Comparison of ENCODE assay signal across 15 mouse cellular contexts in genomic region chr2:141394806-141395205, GRCm38 (mm10).
DNase-seq lines count a peak whose midpoint lies in the region; ATAC-seq and TF ChIP-seq lines count a peak whose summit lies in the region.
"Had no signal": no experiment of that assay in that cellular context is flagged by ENCODE, and none has a peak within 500 bp of the region (broad histone marks: within the 10 kb centered on the region; RNA-seq: fewer than 3 reads in every experiment).

No protein-coding gene starts in this region.

- no peak for ATAC-seq in lung, embryonic 14.5 days (ENCODE audit: insufficient read depth)
- ATAC-seq in intestine, embryonic 15.5 days = no peak
- ATAC-seq: CD4-positive, CD25-positive, alpha-beta regulatory T cell, adult 4 months; inflammation-experienced regulatory T-cells, adult 6 months had no signal

- DNase-seq in heart, postnatal 10 days = peak; percentile 13 to 17
- no peak for DNase-seq in heart, adult 11 months
- DNase-seq in lung, embryonic 14.5 days = peak; percentile 40
- no peak for DNase-seq in lung, adult 2 months
- peak; percentile 58 for DNase-seq in lung, postnatal 36 days
- DNase-seq: adrenal gland, adult 2 months; heart, adult 18-20 months; heart, postnatal 4 days; layer of hippocampus, postnatal 36 days; thymus, adult 2 months had no signal

- no peak overlapping the region for H3K9ac ChIP-seq in lung, embryonic 14.5 days
- no peak overlapping the region for H3K9ac ChIP-seq in intestine, embryonic 15.5 days
- H3K9ac ChIP-seq: limb, embryonic 15.5 days had no signal

- no peak overlapping the region for H3K27ac ChIP-seq in lung, embryonic 14.5 days (ENCODE audit: low read depth)
- no peak overlapping the region for H3K27ac ChIP-seq in cortical plate, adult 2 months (ENCODE audit: insufficient read depth, low read length)
- no peak overlapping the region for H3K27ac ChIP-seq in intestine, embryonic 15.5 days
- H3K27ac ChIP-seq: limb, embryonic 15.5 days had no signal

- intact Hi-C loops in heart, postnatal 10 days (cut with DNase I) = loop anchor here (2.0 kb wide), 1 partner anchor 724 kb away; the partner anchor contains the start of gene Flrt3

- H3K4me3 ChIP-seq in lung, embryonic 14.5 days (ENCODE audit: low read depth, low read length) = no peak overlapping the region
- no peak overlapping the region for H3K4me3 ChIP-seq in lung, adult 2 months (replicated peaks; ENCODE audit: extremely low read depth, low read depth, low read length)
- H3K4me3 ChIP-seq in cortical plate, adult 2 months (ENCODE audit: insufficient read depth, low read length) = no peak overlapping the region
- no peak overlapping the region for H3K4me3 ChIP-seq in intestine, embryonic 15.5 days (replicated peaks)
- H3K4me3 ChIP-seq: limb, embryonic 15.5 days had no signal

- H3K4me1 ChIP-seq in lung, embryonic 14.5 days (ENCODE audit: insufficient read depth) = no peaks in the 10 kb centered on the region
- H3K4me1 ChIP-seq in lung, adult 2 months (ENCODE audit: control insufficient read depth, insufficient read depth, low read length) = no peaks in the 10 kb centered on the region
- no peaks in the 10 kb centered on the region for H3K4me1 ChIP-seq in cortical plate, adult 2 months (ENCODE audit: control insufficient read depth, insufficient read depth, low read length)
- no peaks in the 10 kb centered on the region for H3K4me1 ChIP-seq in intestine, embryonic 15.5 days (replicated peaks)
- H3K4me1 ChIP-seq: limb, embryonic 15.5 days had no signal

- TF ChIP-seq CTCF in lung, embryonic 14.5 days (IDR thresholded peaks at IDR 0.05; ENCODE audit: low read depth) = peak; percentile 25; the same call in 1 of the 2 replicates
- TF ChIP-seq CTCF in lung, adult 2 months (IDR thresholded peaks at IDR 0.05; ENCODE audit: insufficient read depth, low read length) = no peak
- peak; percentile 15; the same call in 1 of the 2 replicates for TF ChIP-seq CTCF in cortical plate, adult 2 months (IDR thresholded peaks at IDR 0.05; ENCODE audit: extremely low read depth, insufficient read depth, low read length)

- no peaks in the 10 kb centered on the region for H3K36me3 ChIP-seq in lung, embryonic 14.5 days (ENCODE audit: insufficient read depth)
- no peaks in the 10 kb centered on the region for H3K36me3 ChIP-seq in intestine, embryonic 15.5 days
- H3K36me3 ChIP-seq: limb, embryonic 15.5 days had no signal

- H3K4me2 ChIP-seq in lung, embryonic 14.5 days = no peak overlapping the region
- no peak overlapping the region for H3K4me2 ChIP-seq in intestine, embryonic 15.5 days (replicated peaks)
- H3K4me2 ChIP-seq: limb, embryonic 15.5 days had no signal

- no peak for TF ChIP-seq POLR2A in lung, adult 2 months (IDR thresholded peaks at IDR 0.05; ENCODE audit: borderline replicate concordance, extremely low read depth, low read depth, low read length)
- no peak for TF ChIP-seq POLR2A in cortical plate, adult 2 months (IDR thresholded peaks at IDR 0.05; ENCODE audit: extremely low read depth, insufficient read depth, low read length)

- 28% methylated on average over 1 of the region's 1 CpGs for WGBS in lung, embryonic 14.5 days
- 43% methylated on average over 1 of the region's 1 CpGs for WGBS in lung, adult 2 months
- WGBS in intestine, embryonic 15.5 days = 56% methylated on average over 1 of the region's 1 CpGs

- no peaks in the 10 kb centered on the region for H3K27me3 ChIP-seq in lung, embryonic 14.5 days (ENCODE audit: insufficient read depth, low read length)
- H3K27me3 ChIP-seq in intestine, embryonic 15.5 days (replicated peaks) = no peaks in the 10 kb centered on the region
- H3K27me3 ChIP-seq: limb, embryonic 15.5 days had no signal

- H3K9me3 ChIP-seq in lung, embryonic 14.5 days (ENCODE audit: low read depth, low read length) = no peaks in the 10 kb centered on the region
- no peaks in the 10 kb centered on the region for H3K9me3 ChIP-seq in intestine, embryonic 15.5 days
- H3K9me3 ChIP-seq: limb, embryonic 15.5 days had no signal

Comparison
In these comparisons a context has a peak if more than half of its experiments do, and no peak if none do; other contexts are left out.
1. DNase-seq: peak in heart, postnatal 10 days (2 of 2), lung, embryonic 14.5 days (single experiment) and lung, postnatal 36 days (single experiment); none in heart, adult 11 months (single experiment) and lung, adult 2 months (single experiment).